Mouse (Mus musculus) liver, embryonic 14.5 days (tissue): ENCODE measurements around the gene Gm45233. TPM values are rescaled to one million over a fixed set of nuclear protein-coding genes. Genes with fewer than 3 reads are reported as not detected.

ENCODE experiments used
- ATAC-seq: fragments of 200-750 bp; cut with Nextera tagmentation; 2 replicates; pipeline ENCODE4 v1.8.0; 2017; ENCODE audit warnings: moderate number of reproducible peaks, mild to moderate bottlenecking, moderate library complexity; ENCODE audit not compliant: insufficient read depth
- DNase-seq, 3 experiments: peaks; one replicate each; pipeline ENCODE4 v3.0.0-alpha.2; 2012 to 2013; ENCODE audit warnings: low read depth in 3 of 3, low spot score in 3 of 3
- H3K27ac ChIP-seq: fragments of 300-500 bp; sonication (generic); 2 replicates; pipeline ENCODE4 v1.5.1; 2014; ENCODE audit warnings: moderate library complexity, mild to moderate bottlenecking, control low read depth, inconsistent platforms
- H3K27me3 ChIP-seq: fragments of 300-500 bp; sonication (generic); 2 replicates; pipeline ENCODE4 v1.6.1; 2014; ENCODE audit warnings: mild to moderate bottlenecking, low read length, moderate library complexity; ENCODE audit not compliant: control insufficient read depth, insufficient read depth
- H3K36me3 ChIP-seq: fragments of 300-500 bp; sonication (generic); replicated peaks from 2 replicates; pipeline ENCODE4 v1.6.1; 2014; ENCODE audit warnings: low read depth; ENCODE audit not compliant: control insufficient read depth, insufficient read depth
- H3K4me1 ChIP-seq, 2 experiments: fragments of 200-500 bp in 1 of 2; fragments of 300-500 bp in 1 of 2; sonication (generic) in 1 of 2; replicated peaks; 2 replicates each; pipeline ENCODE4 v1.6.1; 2012 to 2014; ENCODE audit warnings: antibody characterized with exemption in 1 of 2, inconsistent platforms in 1 of 2, low read length in 1 of 2; ENCODE audit not compliant: control insufficient read depth in 2 of 2, insufficient read depth in 2 of 2
- H3K4me2 ChIP-seq: fragments of 300-500 bp; sonication (generic); 2 replicates; pipeline ENCODE4 v1.6.1; 2014; ENCODE audit warnings: low read depth, mild to moderate bottlenecking, control low read depth, moderate library complexity
- H3K4me3 ChIP-seq, 2 experiments: fragments of 200-500 bp in 1 of 2; fragments of 300-500 bp in 1 of 2; sonication (generic) in 1 of 2; 2 replicates each; pipeline ENCODE4 v1.5.1; 2012 to 2014; ENCODE audit warnings: low read depth in 2 of 2, low read length in 2 of 2, mild to moderate bottlenecking in 2 of 2, control low read depth in 1 of 2, inconsistent platforms in 1 of 2, moderate library complexity in 1 of 2; ENCODE audit not compliant: insufficient read depth in 1 of 2
- H3K9ac ChIP-seq: fragments of 300-500 bp; sonication (generic); replicated peaks from 2 replicates; pipeline ENCODE4 v1.6.1; 2014; ENCODE audit warnings: mild to moderate bottlenecking, control low read depth, moderate library complexity
- H3K9me3 ChIP-seq: fragments of 300-500 bp; sonication (generic); 2 replicates; pipeline ENCODE4 v1.6.1; 2016; ENCODE audit warnings: low read length, mixed read lengths; ENCODE audit not compliant: control insufficient read depth
- CTCF ChIP-seq: IDR thresholded peaks from 2 replicates; pipeline ENCODE4 v1.5.1; 2016; ENCODE audit warnings: antibody characterized with exemption, low read depth, control low read depth
- EP300 ChIP-seq: IDR thresholded peaks from 2 replicates; pipeline ENCODE4 v1.6.1; 2016; ENCODE audit warnings: antibody characterized with exemption, low read depth
- WGBS: fragments of 180-500 bp; shearing (Covaris S2); extraction: QIAGEN DNeasy Blood & Tissue Kit; methylation state at CpG from one replicate; pipeline ENCODE4 v1.1.7; 2014; ENCODE audit not compliant: insufficient replicate concordance; 5-methylcytosine and 5-hydroxymethylcytosine counted together
- polyA plus RNA-seq, 2 experiments: library from polyadenylated mRNA; depleted of rRNA in 1 of 2; stranded (reverse) in 1 of 2; unstranded in 1 of 2; fragments of >200 nt; fragmentation: Nextera tagmentation in 1 of 2; extraction: Ambion mirVana in 1 of 2; gene quantifications; 2 replicates each; pipeline versions ENCODE4 v1.2.1 to v1.2.3; 2012 to 2014

Gene Gm45233
- polyA plus RNA-seq, 2 experiments = 0.26 TPM; not detected in 1

GRCm38 (mm10) chr7:43438611-43439010 lies 5.3 kb upstream of the Gm45233 start:
- no peaks in the 10 kb centered on the region for H3K36me3 ChIP-seq
- no peak overlapping the region for H3K27ac ChIP-seq
- WGBS = 28% methylated on average over 4 of the region's 4 CpGs
- ATAC-seq (no peak), DNase-seq (no peak)
- TF ChIP-seq CTCF (no peak), EP300 (no peak)
- peaks cover 0 to 11% of the 10 kb centered on the region in 2 experiments; a peak in 2 of 4 replicates for H3K4me1 ChIP-seq
- no peaks in the 10 kb centered on the region for H3K9me3 ChIP-seq
- H3K4me2 ChIP-seq = no peak overlapping the region
- no peak overlapping the region for H3K9ac ChIP-seq
- H3K27me3 ChIP-seq = no peaks in the 10 kb centered on the region
- H3K4me3 ChIP-seq = no peak overlapping the region

DNA sequence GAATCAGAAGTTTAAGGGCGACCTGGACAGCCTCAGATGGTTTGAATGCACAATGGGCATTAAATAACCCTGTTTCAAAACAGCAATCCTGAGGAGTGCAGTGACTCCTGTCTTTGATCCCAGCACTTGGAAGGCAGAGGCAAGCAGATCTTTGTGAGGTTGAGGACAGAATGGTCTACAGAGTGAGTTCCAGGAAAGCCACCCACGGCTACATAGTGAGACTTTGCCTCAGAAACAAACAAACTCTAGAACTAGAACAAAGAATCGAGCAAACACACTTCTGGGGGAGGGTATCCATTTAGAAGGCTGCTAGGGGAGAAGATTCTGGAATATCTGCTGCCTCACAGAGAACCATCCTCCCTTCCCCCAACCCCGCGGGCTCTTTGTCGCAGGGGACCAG lies 3.4 kb upstream of the Gm45233 start, which contains the start of gene Cldnd2:
Cldnd2 (plus strand) TSS at position 301 of the 400 bp plus-strand sequence.
- 62% methylated on average over 6 of the region's 6 CpGs for WGBS
- TF ChIP-seq EP300 (no peak), CTCF (no peak)
- Histone ChIP-seq H3K9me3 (no peaks in the 10 kb centered on the region), H3K9ac (no peak within 1 kb of the TSS), H3K27ac (no peak within 1 kb of the TSS), H3K36me3 (no peaks in the 10 kb centered on the region), H3K4me3 (no peak within 1 kb of the TSS), H3K27me3 (no peaks in the 10 kb centered on the region), H3K4me2 (no peak within 1 kb of the TSS), H3K4me1 (peaks cover 4 to 20% of the 10 kb centered on the region in 2 experiments; a peak in 3 of 4 replicates)
- DNase-seq (no peak), ATAC-seq (no peak)

GRCm38 (mm10) chr7:43441071-43441470 lies 2.9 kb upstream of the Gm45233 start:
- H3K4me2 ChIP-seq = no peak overlapping the region
- no peak overlapping the region for H3K9ac ChIP-seq
- no peak overlapping the region for H3K4me3 ChIP-seq
- H3K27me3 ChIP-seq = no peaks in the 10 kb centered on the region
- H3K27ac ChIP-seq = no peak overlapping the region
- no peaks in the 10 kb centered on the region for H3K36me3 ChIP-seq
- WGBS = 75% methylated on average over 3 of the region's 3 CpGs
- DNase-seq (no peak), ATAC-seq (no peak)
- H3K4me1 ChIP-seq = peaks cover 4 to 20% of the 10 kb centered on the region in 2 experiments; a peak in 3 of 4 replicates
- TF ChIP-seq EP300 (no peak), CTCF (no peak)
- H3K9me3 ChIP-seq = no peaks in the 10 kb centered on the region

DNA sequence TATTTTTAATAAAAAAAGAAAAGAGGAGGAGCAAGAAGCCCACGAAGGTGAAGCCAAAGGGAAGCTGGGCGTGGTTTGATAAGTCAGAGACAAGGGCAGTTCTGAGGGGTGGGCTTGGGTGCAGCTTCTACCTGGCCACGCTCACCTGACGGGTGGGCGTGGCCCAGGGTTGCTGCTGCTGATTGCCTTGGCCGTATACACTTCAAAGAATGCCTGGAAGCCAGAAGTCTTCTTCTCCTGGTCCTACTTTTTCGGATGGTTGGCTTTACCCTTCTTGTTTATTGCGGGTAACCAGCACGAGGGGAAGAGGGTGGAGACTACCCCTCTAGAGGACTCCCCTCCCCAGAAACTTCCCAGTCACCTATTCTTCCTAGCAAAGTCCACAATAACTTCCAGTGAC lies 1.2 kb upstream of the Gm45233 start:
- peak overlapping the region; percentile 99 for H3K4me2 ChIP-seq
- no peaks in the 10 kb centered on the region for H3K36me3 ChIP-seq
- H3K9ac ChIP-seq = peak overlapping the region; percentile 74
- H3K4me1 ChIP-seq = peaks cover 4 to 22% of the 10 kb centered on the region in 2 experiments; a peak in 3 of 4 replicates
- H3K27me3 ChIP-seq = no peaks in the 10 kb centered on the region
- H3K27ac ChIP-seq = no peak overlapping the region; the same call in 1 of the 2 replicates
- TF ChIP-seq CTCF = no peak
- no peak for TF ChIP-seq EP300
- H3K9me3 ChIP-seq = no peaks in the 10 kb centered on the region
- DNase-seq = no peak
- 5% methylated on average over 9 of the region's 9 CpGs for WGBS
- ATAC-seq = no peak
- H3K4me3 ChIP-seq = peak overlapping the region; percentile 71 to 74

- peaks cover 4 to 22% of the 10 kb centered on the region in 2 experiments; a peak in 3 of 4 replicates for H3K4me1 ChIP-seq
- H3K9me3 ChIP-seq = no peaks in the 10 kb centered on the region
- ATAC-seq (peak; percentile 85), DNase-seq (peak; percentile 45 to 61 (median 47))
- no peak for TF ChIP-seq EP300
- peak overlapping the region; percentile 74 for H3K9ac ChIP-seq
- no peaks in the 10 kb centered on the region for H3K27me3 ChIP-seq
- H3K27ac ChIP-seq = peak overlapping the region; percentile 70
- H3K4me2 ChIP-seq = peak overlapping the region; percentile 99
- peak overlapping the region; percentile 71 to 74 for H3K4me3 ChIP-seq
- under 1% methylated on average over 36 of the region's 36 CpGs for WGBS
- no peaks in the 10 kb centered on the region for H3K36me3 ChIP-seq
Measured at GRCm38 (mm10) chr7:43443126-43443916, 607 bp upstream of the Gm45233 start.
